Mouse (Mus musculus): ENCODE data around the gene Trim8.

DNA sequence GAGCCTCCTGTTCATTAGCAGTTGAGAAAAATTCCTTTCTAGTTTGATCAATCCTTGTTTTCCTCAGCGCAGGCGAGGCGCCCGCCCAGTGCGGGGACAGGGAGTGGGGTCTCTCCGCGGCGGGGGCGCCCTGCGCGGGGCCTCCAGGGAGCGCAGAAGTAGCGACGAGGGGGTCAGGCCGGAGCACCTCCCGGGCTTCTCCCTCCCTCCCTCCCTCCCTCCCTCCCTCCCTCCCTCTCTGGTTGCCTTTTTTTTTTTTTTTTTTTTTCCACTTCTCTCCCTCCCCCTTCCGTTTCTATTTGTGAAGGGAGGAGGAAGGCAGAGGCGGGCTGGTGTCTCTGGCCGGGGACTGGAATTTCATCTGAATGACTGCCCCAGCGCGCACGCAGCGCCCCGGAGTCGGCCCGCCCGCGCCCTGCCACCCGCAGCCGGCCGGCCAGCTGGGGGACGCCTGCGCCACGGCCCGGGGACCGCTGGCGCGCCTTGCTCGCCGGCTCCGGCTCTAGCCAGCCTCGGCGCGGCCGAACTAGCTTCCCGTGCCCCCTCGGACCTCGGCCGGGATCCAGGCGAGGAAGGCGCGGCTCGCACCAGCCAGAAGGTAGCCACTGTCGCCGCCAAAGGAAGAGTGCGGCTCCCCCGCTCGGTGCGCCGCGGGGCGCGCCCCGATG, at the start of gene Trim8:
- TF ChIP-seq CTCF (IDR thresholded peaks at IDR 0.05; ENCODE audit: low read depth) (no peak), EP300 (IDR thresholded peaks at IDR 0.05; ENCODE audit: low read depth) (no peak)

All from liver, postnatal 0 days (tissue).